Mouse (Mus musculus) MEL-GATA-1-ER (cell line): ENCODE data around the gene 1700080O16Rik.

Experiments
- DNase-seq: peaks from one replicate; pipeline ENCODE4 v3.0.0-alpha.2; 2012; ENCODE audit warnings: low read depth; ENCODE audit errors: extremely low read depth

1700080O16Rik gene

GRCm38 (mm10) chrX:51972672-51973071 is at the start of gene 1700080O16Rik:
TSS of gene 1700080O16Rik (minus strand) at chrX:51972772.
- DNase-seq, result no peak

DNA sequence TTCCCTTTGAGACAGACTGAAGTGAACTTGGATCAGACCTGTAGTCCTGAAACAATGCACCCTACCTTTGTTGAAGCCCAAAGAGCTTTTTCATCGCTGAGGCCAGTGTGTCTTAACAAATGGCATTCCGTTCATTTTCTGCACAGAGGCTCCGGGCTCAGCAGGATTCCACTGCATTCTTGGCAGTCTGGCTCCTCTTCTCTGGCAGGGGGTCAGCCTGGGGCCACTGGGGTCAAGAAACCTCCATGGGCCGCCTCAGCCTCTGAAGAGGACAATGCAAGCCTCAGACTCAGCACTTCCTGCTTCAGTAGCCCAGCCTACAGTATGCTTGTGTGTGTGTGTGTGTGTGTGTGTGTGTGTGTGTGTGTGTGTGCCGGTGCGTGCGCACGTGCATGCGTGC is 45.1 kb upstream of the 1700080O16Rik start:
- DNase-seq, result no peak

DNA sequence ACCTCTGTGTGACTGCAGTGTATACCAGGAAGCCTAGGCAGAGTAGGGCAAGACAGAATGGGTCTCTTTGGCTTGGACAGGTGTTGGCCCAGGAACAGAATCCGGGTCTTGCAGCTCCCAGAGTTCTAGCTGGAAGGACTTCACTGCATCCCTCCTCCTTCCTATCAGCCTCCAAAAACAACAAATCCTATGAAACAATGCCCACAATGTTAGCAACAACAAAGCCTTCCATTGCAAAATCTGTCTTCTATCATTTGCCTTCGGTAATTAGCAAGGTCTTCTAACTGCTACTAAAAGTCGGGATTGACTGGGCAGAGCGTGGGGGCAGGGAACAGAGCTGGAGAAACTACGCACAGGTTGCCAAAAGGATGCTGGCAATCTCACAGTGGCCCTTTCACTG is 27.5 kb upstream of the 1700080O16Rik start:
- DNase-seq, result no peak

DNA sequence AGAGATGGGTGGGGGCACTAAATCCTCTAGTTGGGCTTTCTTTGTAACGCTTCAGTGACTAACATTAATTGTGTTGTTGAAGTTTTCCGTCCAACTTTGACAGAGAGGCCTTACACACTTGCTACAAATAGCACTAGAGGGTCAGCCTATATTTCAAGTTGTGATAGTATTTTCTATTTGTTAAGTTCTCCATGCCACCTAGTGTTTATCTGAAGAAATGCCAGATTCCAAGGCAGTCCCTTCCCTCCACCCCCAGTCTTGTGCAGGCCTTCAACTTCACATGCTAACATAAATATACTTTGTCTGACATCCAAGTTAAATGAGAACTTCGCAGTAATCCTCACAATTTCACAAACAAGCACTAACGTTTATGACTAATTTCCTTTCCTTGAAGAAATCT is 26.9 kb upstream of the 1700080O16Rik start:
- no peak for DNase-seq

GRCm38 (mm10) chrX:51976361-51976760 is 3.8 kb upstream of the 1700080O16Rik start:
- DNase-seq, result no peak

GRCm38 (mm10) chrX:51974618-51975017 is 2.0 kb upstream of the 1700080O16Rik start:
- no peak for DNase-seq

- no peak for DNase-seq
These were observed 24.5 kb downstream of the 1700080O16Rik start for GRCm38 (mm10) chrX:51948071-51948470.

- no peak for DNase-seq
These were observed 34.5 kb downstream of the 1700080O16Rik start for GRCm38 (mm10) chrX:51938076-51938475.

DNA sequence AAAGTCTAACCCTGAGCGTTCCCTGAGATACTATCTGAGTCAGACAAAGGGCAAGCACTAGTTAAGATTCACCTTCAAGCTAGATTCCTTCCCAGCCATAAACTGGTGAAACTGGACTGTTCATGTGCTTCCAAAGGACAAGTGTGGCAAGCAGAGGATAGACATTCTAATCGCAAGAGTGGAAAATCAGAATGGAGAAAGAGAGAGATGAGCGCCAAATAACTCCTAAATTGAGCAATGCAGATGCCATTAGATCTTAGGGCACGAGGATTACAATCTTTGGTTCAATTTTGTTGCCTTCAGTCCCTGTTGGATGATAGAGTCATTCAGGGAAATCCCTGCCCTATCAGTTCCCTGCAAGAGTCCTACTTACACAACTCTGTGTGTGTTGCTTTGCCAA is 53.5 kb downstream of the 1700080O16Rik start:
- DNase-seq, result no peak
